Mouse (Mus musculus): ENCODE results near the gene Cdkn2a. TPM values are rescaled to one million over a fixed set of nuclear protein-coding genes. Genes with fewer than 3 reads are reported as not detected.

Gene Cdkn2a
- polyA plus RNA-seq, 1 experiment from 2014 or later: not detected

DNA sequence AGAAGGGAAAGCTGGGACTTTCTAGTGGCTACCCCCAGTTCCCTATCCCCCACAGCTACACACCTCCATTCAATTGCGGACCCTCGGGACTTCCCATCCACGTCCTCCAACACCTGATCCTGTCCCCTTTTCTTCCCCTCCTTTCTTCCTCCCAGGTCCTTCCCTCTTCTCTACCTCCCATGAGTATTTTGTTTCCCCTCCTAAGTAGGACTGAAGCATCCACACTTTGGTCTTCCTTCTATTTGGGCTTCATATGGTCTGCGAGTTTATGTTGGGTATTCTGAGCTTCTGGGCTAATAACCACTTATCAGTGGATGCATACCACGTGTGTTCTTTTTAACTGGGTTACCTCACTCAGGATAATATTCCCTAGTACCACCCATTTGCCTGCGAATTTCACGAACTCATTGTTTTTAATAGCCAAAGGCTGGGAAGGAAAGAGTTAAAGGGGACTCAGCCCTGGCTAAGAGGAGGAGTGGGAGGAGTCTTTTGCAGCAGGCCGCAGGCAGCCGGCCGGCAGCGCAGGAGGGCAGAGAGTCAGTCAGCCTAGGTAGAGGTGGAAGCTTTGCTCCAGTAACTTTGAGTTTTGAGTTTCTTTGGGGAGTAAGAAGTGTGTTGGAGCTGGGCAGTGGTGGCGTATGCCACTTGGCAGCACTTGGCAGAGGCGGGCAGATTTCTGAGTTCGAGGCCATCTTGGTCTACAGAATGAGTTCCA, 9.0 kb upstream of the Cdkn2a start:
- peak; percentile 65 for DNase-seq (ENCODE audit: low spot score)
- Histone ChIP-seq H3K4me1 (replicated peaks; ENCODE audit: control insufficient read depth, insufficient read depth, low read length) (no peaks in the 10 kb centered on the region), H3K4me2 (replicated peaks; ENCODE audit: low read depth, low read length) (no peak overlapping the region), H3K9me3 (ENCODE audit: control insufficient read depth, low read length) (no peaks in the 10 kb centered on the region), H3K36me3 (ENCODE audit: control insufficient read depth, insufficient read depth, low read length) (no peaks in the 10 kb centered on the region), H3K27me3 (ENCODE audit: control insufficient read depth, insufficient read depth, low read length) (peaks cover 87% of the 10 kb centered on the region), H3K27ac (ENCODE audit: low read depth, low read length) (no peak overlapping the region), H3K9ac (ENCODE audit: low read depth, low read length) (no peak overlapping the region), H3K4me3 (ENCODE audit: low read depth, low read length) (no peak overlapping the region)
- peak; percentile 77 for ATAC-seq (ENCODE audit: low FRiP score)
- under 1% methylated on average over 14 of the region's 14 CpGs for WGBS

DNA sequence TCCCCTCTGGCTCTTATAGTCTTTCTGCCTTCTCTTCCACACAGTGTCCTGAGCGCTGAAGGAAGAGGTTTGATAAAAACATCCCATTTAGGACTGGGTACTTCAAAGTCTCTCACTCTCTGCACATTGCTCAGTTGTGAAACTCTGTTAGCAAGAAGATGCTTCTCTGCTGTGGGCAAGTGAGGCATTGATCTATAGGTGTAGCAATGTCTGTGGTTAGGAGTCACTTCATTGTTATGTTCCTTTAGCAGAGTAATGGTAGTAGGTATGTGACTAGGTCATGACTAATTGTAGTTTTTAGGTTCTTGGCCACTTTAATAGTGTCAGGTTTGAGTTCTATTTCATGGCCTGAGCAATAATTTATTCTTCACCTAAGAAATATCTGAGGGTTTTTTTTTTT, 7.7 kb upstream of the Cdkn2a start:
- Histone ChIP-seq H3K4me2 (replicated peaks; ENCODE audit: low read depth, low read length) (no peak overlapping the region), H3K4me1 (replicated peaks; ENCODE audit: control insufficient read depth, insufficient read depth, low read length) (no peaks in the 10 kb centered on the region), H3K9me3 (ENCODE audit: control insufficient read depth, low read length) (no peaks in the 10 kb centered on the region), H3K9ac (ENCODE audit: low read depth, low read length) (no peak overlapping the region), H3K36me3 (ENCODE audit: control insufficient read depth, insufficient read depth, low read length) (no peaks in the 10 kb centered on the region), H3K27me3 (ENCODE audit: control insufficient read depth, insufficient read depth, low read length) (peaks cover 85% of the 10 kb centered on the region), H3K27ac (ENCODE audit: low read depth, low read length) (no peak overlapping the region), H3K4me3 (ENCODE audit: low read depth, low read length) (no peak overlapping the region)
- peak; percentile 32 for DNase-seq (ENCODE audit: low spot score)
- no peak for ATAC-seq (ENCODE audit: low FRiP score)
- 0% methylated on average over 1 of the region's 1 CpGs for WGBS

DNA sequence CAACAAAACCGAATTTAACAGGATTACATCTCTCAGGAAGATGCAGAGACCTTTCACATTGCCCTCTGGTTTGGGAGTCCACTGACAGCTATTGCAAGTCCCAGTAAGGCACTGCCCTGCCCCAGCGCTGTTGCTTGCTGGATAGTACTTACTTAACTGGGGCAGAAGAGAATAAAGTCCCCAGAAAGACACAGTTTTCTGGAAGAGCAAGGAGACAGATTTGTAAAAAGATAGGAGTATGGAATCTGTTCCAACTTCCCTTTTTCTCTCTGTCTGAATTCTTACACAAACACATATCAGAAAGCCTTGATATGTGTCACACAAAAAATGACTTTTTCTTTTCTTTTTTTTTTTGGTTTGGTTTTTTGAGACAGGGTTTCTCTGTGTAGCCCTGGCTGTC, 5.3 kb upstream of the Cdkn2a start:
- Histone ChIP-seq H3K36me3 (ENCODE audit: control insufficient read depth, insufficient read depth, low read length) (no peaks in the 10 kb centered on the region), H3K9ac (ENCODE audit: low read depth, low read length) (no peak overlapping the region), H3K4me3 (ENCODE audit: low read depth, low read length) (no peak overlapping the region), H3K27ac (ENCODE audit: low read depth, low read length) (no peak overlapping the region), H3K4me2 (replicated peaks; ENCODE audit: low read depth, low read length) (no peak overlapping the region), H3K27me3 (ENCODE audit: control insufficient read depth, insufficient read depth, low read length) (peaks cover 85% of the 10 kb centered on the region), H3K4me1 (replicated peaks; ENCODE audit: control insufficient read depth, insufficient read depth, low read length) (0 out of 2 replicates have a peak, but pooled peaks cover 2% of the 10 kb centered on the region), H3K9me3 (ENCODE audit: control insufficient read depth, low read length) (no peaks in the 10 kb centered on the region)
- WGBS: 1% methylated on average over 2 of the region's 2 CpGs
- DNase-seq (ENCODE audit: low spot score) (peak; percentile 24), ATAC-seq (ENCODE audit: low FRiP score) (no peak)

DNA sequence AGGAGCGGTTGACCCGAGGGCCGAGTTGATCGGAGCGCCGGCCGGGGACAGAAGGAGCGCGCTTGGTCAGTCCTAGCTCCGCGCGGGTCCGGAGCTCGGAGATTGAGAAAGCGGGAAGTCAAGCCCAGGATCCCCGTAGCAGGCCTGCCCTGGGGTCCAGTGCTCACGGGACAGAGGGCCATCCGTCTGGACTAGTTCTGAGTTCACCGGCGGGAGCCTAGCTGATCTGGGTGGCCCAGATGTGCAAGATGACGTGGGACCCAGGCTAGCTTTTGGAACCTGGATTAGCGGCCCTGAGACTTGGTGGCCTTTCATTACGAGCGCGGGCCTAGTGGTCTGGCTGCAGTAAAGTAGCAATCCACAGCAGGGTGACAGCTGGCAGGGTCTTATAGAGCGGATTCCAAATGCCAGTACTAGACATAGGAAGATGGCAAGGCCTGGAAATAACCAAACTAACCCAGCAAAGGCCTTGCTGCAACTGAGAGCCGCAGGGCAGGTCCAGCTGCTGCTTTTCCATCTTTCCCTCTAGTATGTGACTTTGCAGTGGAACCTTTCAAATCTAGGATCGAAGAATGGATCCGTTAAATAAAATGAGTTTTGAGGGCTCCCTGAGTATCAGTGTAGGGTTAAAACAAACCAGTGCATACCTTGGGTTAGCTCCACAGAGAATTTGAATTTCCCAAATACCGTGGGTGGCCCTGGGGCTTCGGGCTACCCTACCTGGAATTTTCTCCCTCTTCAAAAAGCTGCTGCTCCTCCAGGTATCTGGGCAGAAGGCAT, 1.2 kb upstream of the Cdkn2a start:
- Histone ChIP-seq H3K36me3 (ENCODE audit: control insufficient read depth, insufficient read depth, low read length) (no peaks in the 10 kb centered on the region), H3K4me2 (replicated peaks; ENCODE audit: low read depth, low read length) (peak overlapping the region; percentile 96), H3K27me3 (ENCODE audit: control insufficient read depth, insufficient read depth, low read length) (peaks cover 87% of the 10 kb centered on the region), H3K4me3 (ENCODE audit: low read depth, low read length) (peak overlapping the region; percentile 49), H3K27ac (ENCODE audit: low read depth, low read length) (no peak overlapping the region), H3K4me1 (replicated peaks; ENCODE audit: control insufficient read depth, insufficient read depth, low read length) (0 out of 2 replicates have a peak, but pooled peaks cover 2% of the 10 kb centered on the region), H3K9me3 (ENCODE audit: control insufficient read depth, low read length) (no peaks in the 10 kb centered on the region), H3K9ac (ENCODE audit: low read depth, low read length) (0 out of 2 replicates have a peak overlapping the region, but pooled peaks have one; percentile 7)
- DNase-seq (ENCODE audit: low spot score) (peak; percentile 61), ATAC-seq (ENCODE audit: low FRiP score) (peak; percentile 45)
- 2% methylated on average over 30 of the region's 31 CpGs for WGBS

DNA sequence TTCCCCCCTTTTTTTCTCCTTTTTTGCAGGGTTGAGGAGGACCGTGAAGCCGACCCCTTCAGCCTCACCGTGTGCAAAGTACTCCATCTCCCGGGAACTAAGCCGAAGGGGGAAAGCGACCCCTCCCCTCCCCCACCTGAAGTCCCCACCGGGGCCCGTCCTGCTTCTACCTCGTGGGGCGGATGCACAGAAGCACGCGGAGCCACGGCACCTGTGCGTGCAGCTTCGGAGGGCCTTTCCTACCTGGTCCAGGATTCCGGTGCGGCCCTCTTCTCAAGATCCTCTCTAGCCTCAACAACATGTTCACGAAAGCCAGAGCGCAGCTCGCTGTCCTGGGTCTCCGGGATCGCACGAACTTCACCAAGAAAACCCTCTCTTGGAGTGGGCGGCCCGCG, 365 bp downstream of the Cdkn2a start:
- Histone ChIP-seq H3K27ac (ENCODE audit: low read depth, low read length) (no peak overlapping the region), H3K9me3 (ENCODE audit: control insufficient read depth, low read length) (no peaks in the 10 kb centered on the region), H3K4me2 (replicated peaks; ENCODE audit: low read depth, low read length) (peak overlapping the region; percentile 96), H3K27me3 (ENCODE audit: control insufficient read depth, insufficient read depth, low read length) (peaks cover 87% of the 10 kb centered on the region), H3K9ac (ENCODE audit: low read depth, low read length) (no peak overlapping the region), H3K4me1 (replicated peaks; ENCODE audit: control insufficient read depth, insufficient read depth, low read length) (0 out of 2 replicates have a peak, but pooled peaks cover 2% of the 10 kb centered on the region), H3K4me3 (ENCODE audit: low read depth, low read length) (peak overlapping the region; percentile 49), H3K36me3 (ENCODE audit: control insufficient read depth, insufficient read depth, low read length) (no peaks in the 10 kb centered on the region)
- no peak for DNase-seq (ENCODE audit: low spot score)
- 1% methylated on average over 26 of the region's 26 CpGs for WGBS
- peak; percentile 13; the same call in 1 of the 2 replicates for ATAC-seq (ENCODE audit: low FRiP score)

DNA sequence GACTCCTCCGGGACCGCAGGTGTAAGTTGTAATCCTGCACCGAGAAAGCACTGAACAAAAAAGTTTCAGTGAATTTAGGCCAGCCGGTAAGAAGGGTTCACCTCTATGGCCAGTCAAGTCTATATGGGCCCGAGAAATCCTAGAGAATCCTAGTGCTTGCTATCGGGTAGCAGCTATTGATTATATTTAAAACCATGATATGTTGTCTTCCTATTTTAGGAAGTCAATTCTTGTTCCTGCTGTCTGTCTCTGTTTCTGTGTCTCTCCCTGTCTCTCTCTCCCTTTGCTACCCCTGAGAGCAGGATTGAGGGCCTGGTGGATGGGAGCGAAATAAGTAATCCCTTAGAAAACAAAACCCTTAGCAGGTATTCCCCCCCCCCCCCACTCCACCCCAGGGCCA, 937 bp downstream of the Cdkn2a start:
- DNase-seq (ENCODE audit: low spot score): peak; percentile 33
- Histone ChIP-seq H3K27me3 (ENCODE audit: control insufficient read depth, insufficient read depth, low read length) (peaks cover 91% of the 10 kb centered on the region), H3K4me1 (replicated peaks; ENCODE audit: control insufficient read depth, insufficient read depth, low read length) (0 out of 2 replicates have a peak, but pooled peaks cover 2% of the 10 kb centered on the region), H3K9ac (ENCODE audit: low read depth, low read length) (no peak overlapping the region), H3K27ac (ENCODE audit: low read depth, low read length) (no peak overlapping the region), H3K4me2 (replicated peaks; ENCODE audit: low read depth, low read length) (no peak overlapping the region), H3K36me3 (ENCODE audit: control insufficient read depth, insufficient read depth, low read length) (no peaks in the 10 kb centered on the region), H3K9me3 (ENCODE audit: control insufficient read depth, low read length) (no peaks in the 10 kb centered on the region), H3K4me3 (ENCODE audit: low read depth, low read length) (no peak overlapping the region)
- no peak for ATAC-seq (ENCODE audit: low FRiP score)
- WGBS: 1% methylated on average over 7 of the region's 7 CpGs

DNA sequence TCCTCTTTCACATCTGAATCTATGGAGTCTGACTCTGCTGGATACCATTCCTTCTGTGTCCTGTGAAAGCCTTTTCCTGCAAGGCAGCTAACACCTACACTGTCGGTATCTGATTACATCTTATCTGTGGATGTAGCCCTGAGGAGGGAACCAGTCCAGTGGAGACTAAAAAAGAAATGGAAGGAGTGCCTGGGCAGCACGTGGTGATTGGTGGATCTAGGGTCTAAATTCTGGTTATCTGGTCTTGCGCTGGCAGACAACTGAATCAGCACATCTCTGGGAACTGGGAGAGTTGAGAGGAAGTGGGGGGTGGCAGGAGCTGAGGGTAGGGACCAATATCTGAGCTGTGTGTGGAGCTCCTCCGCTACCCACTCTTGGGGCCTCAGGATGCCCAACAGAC, 5.4 kb downstream of the Cdkn2a start:
- Histone ChIP-seq H3K9me3 (ENCODE audit: control insufficient read depth, low read length) (no peaks in the 10 kb centered on the region), H3K4me2 (replicated peaks; ENCODE audit: low read depth, low read length) (no peak overlapping the region), H3K4me3 (ENCODE audit: low read depth, low read length) (no peak overlapping the region), H3K9ac (ENCODE audit: low read depth, low read length) (no peak overlapping the region), H3K27ac (ENCODE audit: low read depth, low read length) (no peak overlapping the region), H3K4me1 (replicated peaks; ENCODE audit: control insufficient read depth, insufficient read depth, low read length) (no peaks in the 10 kb centered on the region), H3K27me3 (ENCODE audit: control insufficient read depth, insufficient read depth, low read length) (peaks cover 79% of the 10 kb centered on the region), H3K36me3 (ENCODE audit: control insufficient read depth, insufficient read depth, low read length) (no peaks in the 10 kb centered on the region)
- DNase-seq (ENCODE audit: low spot score) (no peak), ATAC-seq (ENCODE audit: low FRiP score) (no peak)
- 2% methylated on average over 4 of the region's 4 CpGs for WGBS

DNA sequence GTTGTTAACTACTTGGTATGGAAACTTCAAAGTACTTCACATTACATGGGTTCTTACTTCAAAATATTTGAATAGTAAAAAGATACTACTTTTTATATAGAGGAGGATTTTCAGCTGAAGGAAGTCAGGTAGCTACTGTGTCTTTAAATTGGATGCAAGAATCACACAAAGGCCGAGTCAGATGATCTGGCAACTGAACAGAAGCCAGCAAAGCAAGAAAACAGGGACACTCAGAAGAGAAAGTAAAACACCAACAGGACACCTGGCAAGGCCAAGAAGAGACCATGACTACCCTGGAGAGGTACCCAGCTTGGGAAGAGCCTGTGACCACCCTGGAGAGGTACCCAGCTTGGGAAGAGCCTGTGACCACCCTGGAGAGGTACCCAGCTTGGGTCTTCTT, 7.9 kb downstream of the Cdkn2a start:
- Histone ChIP-seq H3K4me3 (ENCODE audit: low read depth, low read length) (no peak overlapping the region), H3K36me3 (ENCODE audit: control insufficient read depth, insufficient read depth, low read length) (no peaks in the 10 kb centered on the region), H3K4me1 (replicated peaks; ENCODE audit: control insufficient read depth, insufficient read depth, low read length) (peaks cover 2% of the 10 kb centered on the region; the same call in 1 of the 2 replicates), H3K4me2 (replicated peaks; ENCODE audit: low read depth, low read length) (no peak overlapping the region), H3K9me3 (ENCODE audit: control insufficient read depth, low read length) (no peaks in the 10 kb centered on the region), H3K9ac (ENCODE audit: low read depth, low read length) (no peak overlapping the region), H3K27me3 (ENCODE audit: control insufficient read depth, insufficient read depth, low read length) (peaks cover 80% of the 10 kb centered on the region), H3K27ac (ENCODE audit: low read depth, low read length) (no peak overlapping the region)
- 0% methylated on average over 1 of the region's 1 CpGs for WGBS
- ATAC-seq (ENCODE audit: low FRiP score) (no peak), DNase-seq (ENCODE audit: low spot score) (no peak)
